Mouse (Mus musculus) testis, adult 2 months (tissue): ENCODE results near the gene Safb2. TPM values are rescaled to one million over a fixed set of nuclear protein-coding genes. Genes with fewer than 3 reads are reported as not detected.

Source experiments
- H3K27ac ChIP-seq: fragments of 200-500 bp; 2 replicates; pipeline ENCODE4 v1.5.1; 2012; ENCODE audit warnings: low read depth, low read length; ENCODE audit not compliant: control insufficient read depth, insufficient read depth
- H3K27me3 ChIP-seq: fragments of 200-500 bp; 2 replicates; pipeline ENCODE4 v1.6.1; 2012; ENCODE audit warnings: mild to moderate bottlenecking, low read length, moderate library complexity; ENCODE audit not compliant: control insufficient read depth, insufficient read depth
- H3K36me3 ChIP-seq: fragments of 200-500 bp; 2 replicates; pipeline ENCODE4 v1.6.1; 2012; ENCODE audit warnings: mild to moderate bottlenecking, low read length; ENCODE audit not compliant: control insufficient read depth, insufficient read depth
- H3K4me1 ChIP-seq: fragments of 200-500 bp; 2 replicates; pipeline ENCODE4 v1.6.1; 2012; ENCODE audit warnings: low read length; ENCODE audit not compliant: control insufficient read depth, insufficient read depth
- H3K4me3 ChIP-seq: fragments of 200-500 bp; 2 replicates; pipeline ENCODE4 v1.5.1; 2012; ENCODE audit warnings: low read depth, mild to moderate bottlenecking, low read length, moderate library complexity, mixed read lengths; ENCODE audit not compliant: control insufficient read depth
- CTCF ChIP-seq: fragments of 200-500 bp; IDR thresholded peaks from 2 replicates; pipeline ENCODE4 v1.5.1; 2012; ENCODE audit warnings: low read depth, mild to moderate bottlenecking, inconsistent platforms, low read length, moderate library complexity; ENCODE audit not compliant: control insufficient read depth, insufficient read depth, insufficient replicate concordance
- POLR2A ChIP-seq: fragments of 200-500 bp; IDR thresholded peaks from 2 replicates; pipeline ENCODE4 v1.6.1; 2012; ENCODE audit warnings: low read depth, mild to moderate bottlenecking, inconsistent platforms, low read length, moderate library complexity; ENCODE audit not compliant: control insufficient read depth
- polyA plus RNA-seq: library from polyadenylated mRNA; depleted of rRNA; stranded (reverse); fragments of >200 nt; gene quantifications from 2 replicates; pipeline ENCODE4 v1.2.3, GENCODE M21; 2012

Safb2 gene
- polyA plus RNA-seq, 1 experiment = 92.2 TPM

DNA sequence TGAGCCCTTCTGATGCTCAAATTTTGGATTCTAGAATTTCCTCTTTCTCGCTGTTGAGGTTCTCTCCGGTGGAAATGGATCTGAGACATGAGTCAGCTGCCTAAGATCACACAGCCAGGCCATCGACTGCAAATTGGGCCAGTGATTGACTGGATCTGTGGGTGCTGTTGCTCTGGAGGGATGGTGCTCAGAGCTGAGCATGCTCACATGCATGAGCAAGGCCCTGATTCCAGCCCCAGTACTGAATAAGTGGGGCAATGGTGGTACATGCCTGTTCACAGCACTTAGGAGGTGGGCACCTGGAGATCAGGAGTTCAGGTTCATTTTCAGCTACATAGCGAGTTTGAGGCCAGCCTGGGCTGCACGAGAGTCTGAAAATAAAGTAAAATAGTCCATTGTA is 37.8 kb downstream of the Safb2 start:
- no peak for TF ChIP-seq POLR2A
- TF ChIP-seq CTCF = no peak
- Histone ChIP-seq H3K27me3 (no peaks in the 10 kb centered on the region), H3K4me1 (peaks cover 4% of the 10 kb centered on the region), H3K27ac (no peak overlapping the region), H3K36me3 (no peaks in the 10 kb centered on the region), H3K4me3 (no peak overlapping the region)

DNA sequence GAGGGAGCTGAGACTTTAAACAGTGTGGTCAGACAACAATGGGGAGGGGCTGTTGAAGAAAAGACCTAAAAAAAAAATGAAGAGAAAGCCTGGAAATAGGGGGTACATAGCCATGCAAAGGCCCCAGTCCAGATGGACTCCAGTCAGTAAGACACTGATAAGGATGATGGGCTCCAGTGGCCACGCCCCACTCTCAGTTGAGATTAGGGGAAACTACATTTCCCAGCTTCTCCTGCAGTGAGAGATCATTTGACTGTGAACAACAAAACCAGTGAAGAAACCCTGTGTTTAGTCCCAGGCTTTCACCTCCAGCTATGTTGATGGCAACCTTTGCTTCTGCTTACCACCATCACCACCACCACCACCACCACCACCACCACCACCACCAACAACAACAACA is 38.4 kb downstream of the Safb2 start:
- Histone ChIP-seq H3K27ac (no peak overlapping the region), H3K4me1 (peaks cover 4% of the 10 kb centered on the region), H3K27me3 (no peaks in the 10 kb centered on the region), H3K4me3 (no peak overlapping the region), H3K36me3 (no peaks in the 10 kb centered on the region)
- TF ChIP-seq CTCF (no peak), POLR2A (no peak)

DNA sequence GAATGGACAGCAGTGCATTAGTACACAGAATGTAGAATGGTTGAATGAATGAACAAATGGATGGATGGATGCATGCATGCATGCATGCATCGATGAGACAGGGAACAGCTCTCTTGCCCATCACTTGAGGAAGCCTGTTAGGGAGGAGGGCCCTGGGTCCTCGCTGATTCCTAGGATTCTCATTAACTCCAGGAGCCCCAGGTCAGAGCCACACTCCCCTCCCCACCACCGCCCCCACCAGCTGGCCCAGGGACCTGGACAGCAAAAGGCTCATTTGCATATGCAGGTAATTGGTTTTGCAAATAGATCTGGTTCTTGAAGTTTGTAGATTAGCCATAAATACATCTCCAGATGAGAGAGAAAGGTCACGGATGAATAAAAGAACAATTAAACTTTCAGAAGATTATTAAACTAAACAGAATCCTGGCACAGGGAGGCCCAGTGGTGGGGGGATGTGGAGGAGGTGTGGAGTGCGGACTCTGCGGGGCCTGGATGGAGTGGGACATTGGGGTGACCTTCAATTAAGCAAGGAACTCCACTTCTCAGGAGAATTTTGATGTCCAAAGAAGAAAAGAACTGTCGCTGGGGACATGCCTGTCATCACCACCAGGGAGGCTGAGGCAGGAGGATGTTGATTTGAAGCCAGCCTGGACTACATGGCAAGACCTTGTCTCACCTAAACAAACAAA is 39.5 kb downstream of the Safb2 start:
- Histone ChIP-seq H3K4me1 (peaks cover 14% of the 10 kb centered on the region), H3K27me3 (no peaks in the 10 kb centered on the region), H3K36me3 (no peaks in the 10 kb centered on the region), H3K4me3 (no peak overlapping the region), H3K27ac (no peak overlapping the region)
- no peak for TF ChIP-seq CTCF
- TF ChIP-seq POLR2A = no peak

DNA sequence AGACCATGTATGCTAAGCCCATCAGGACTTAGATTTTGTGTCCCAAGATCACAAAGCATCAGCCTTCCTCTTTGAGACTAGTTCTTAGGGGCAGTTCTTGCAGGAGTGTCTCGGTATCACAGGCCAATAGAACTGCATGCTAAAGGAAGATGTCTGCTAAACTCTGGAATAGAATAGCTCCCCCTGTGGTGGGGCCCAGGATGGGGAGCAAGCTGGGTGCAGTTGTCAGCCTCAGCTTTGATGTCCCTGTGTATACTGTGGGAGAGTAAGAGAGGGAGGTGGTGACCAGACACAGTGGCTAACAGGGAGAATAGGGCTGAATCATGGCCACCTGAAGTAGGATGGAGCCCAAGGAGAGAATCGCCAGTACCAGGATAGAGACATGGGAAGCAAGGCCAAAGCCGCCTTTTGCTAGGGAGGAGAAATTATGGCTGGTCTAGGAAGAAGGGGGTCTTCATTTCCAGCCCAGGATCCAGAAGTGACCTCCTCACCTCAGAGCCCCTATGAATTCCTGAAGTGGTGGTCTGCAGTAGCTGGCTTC is 40.6 kb downstream of the Safb2 start:
- Histone ChIP-seq H3K4me3 (no peak overlapping the region), H3K4me1 (peaks cover 15% of the 10 kb centered on the region), H3K27me3 (no peaks in the 10 kb centered on the region), H3K36me3 (no peaks in the 10 kb centered on the region), H3K27ac (no peak overlapping the region)
- no peak for TF ChIP-seq POLR2A
- no peak for TF ChIP-seq CTCF

DNA sequence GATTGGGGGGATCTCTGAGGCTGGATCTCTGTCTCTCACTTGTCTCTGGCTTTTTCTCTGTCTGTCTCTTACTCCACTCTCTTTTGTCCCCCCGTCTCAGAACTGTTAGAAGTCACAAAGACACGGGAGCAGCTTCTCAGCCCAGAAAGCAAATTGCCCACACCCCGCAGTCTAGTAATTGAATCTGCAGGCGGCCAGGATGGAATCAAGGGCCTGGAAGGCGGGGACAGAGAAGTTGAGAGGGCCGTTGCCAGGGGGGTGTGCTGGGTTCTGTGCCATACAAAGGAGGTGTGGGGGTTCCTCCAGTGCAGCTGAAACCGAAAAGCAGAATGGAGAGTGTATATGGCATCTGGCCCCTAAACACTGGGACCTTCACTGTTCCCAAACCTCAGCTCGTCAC is 41.6 kb downstream of the Safb2 start:
- no peaks in the 10 kb centered on the region for H3K36me3 ChIP-seq
- peaks cover 15% of the 10 kb centered on the region for H3K4me1 ChIP-seq
- H3K27me3 ChIP-seq = no peaks in the 10 kb centered on the region
- TF ChIP-seq POLR2A = no peak
- no peak for TF ChIP-seq CTCF
- H3K4me3 ChIP-seq = no peak overlapping the region
- H3K27ac ChIP-seq = no peak overlapping the region

DNA sequence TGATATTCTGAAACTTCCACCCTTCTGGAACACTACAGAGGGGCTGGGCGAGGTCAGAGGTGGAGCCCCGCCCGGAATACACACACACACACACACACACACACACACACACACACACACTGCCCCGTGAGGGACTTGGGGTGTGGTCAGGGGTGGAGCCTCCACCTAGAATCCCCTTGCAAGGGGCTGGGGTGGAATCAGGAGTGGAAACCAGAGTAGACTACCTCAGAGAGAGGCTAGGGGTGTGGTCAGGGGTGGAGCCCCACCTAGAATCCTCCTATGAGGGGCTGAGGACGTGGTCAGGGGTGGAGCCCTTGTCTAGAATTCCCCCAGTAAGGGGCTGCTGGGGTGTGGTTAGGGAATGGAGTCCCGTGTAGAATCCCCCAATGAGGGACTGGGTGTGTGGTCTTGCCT is 43.8 kb downstream of the Safb2 start:
- no peak overlapping the region for H3K27ac ChIP-seq
- H3K27me3 ChIP-seq = no peaks in the 10 kb centered on the region
- no peak overlapping the region for H3K4me3 ChIP-seq
- peaks cover 16% of the 10 kb centered on the region for H3K4me1 ChIP-seq
- no peak for TF ChIP-seq POLR2A
- no peak for TF ChIP-seq CTCF
- H3K36me3 ChIP-seq = no peaks in the 10 kb centered on the region

DNA sequence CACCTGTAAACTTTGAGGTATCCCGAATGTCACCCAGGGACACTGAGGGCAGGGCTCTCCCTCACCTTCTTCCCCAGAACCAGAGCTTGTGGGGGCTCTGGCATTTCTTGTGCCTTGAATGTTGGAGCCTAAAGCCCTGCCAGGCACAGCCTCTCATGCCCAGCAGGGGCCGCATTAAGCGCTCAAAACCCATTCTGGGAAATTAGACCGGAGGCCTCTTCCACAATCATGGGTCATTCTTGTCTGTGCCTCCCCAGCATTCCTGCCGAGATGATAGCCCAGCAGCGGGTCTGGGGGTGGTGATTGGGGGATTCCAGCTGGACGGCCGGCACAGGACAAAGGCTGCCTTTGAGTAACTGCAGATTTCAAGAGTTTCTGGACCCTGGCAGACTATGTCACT is 46.5 kb downstream of the Safb2 start:
- Histone ChIP-seq H3K4me1 (peaks cover 16% of the 10 kb centered on the region), H3K36me3 (no peaks in the 10 kb centered on the region), H3K27ac (no peak overlapping the region), H3K4me3 (no peak overlapping the region), H3K27me3 (no peaks in the 10 kb centered on the region)
- TF ChIP-seq CTCF = no peak
- no peak for TF ChIP-seq POLR2A
